Mouse (Mus musculus) neural tube, embryonic 14.5 days (tissue): ENCODE measurements at regions not wholly inside any gene's neighbourhood (a gene's known extent, or its start where the extent isn't known, plus 50 kb on each side); places are given as distances from the start of the nearest gene placed in this dataset.

Experiments
- ATAC-seq: fragments of 200-750 bp; cut with Nextera tagmentation; 2 replicates; pipeline ENCODE4 v1.8.0; 2017; ENCODE audit warnings: low read depth, mild to moderate bottlenecking, moderate TSS enrichment, moderate library complexity
- H3K27ac ChIP-seq: fragments of 300-500 bp; sonication (generic); 2 replicates; pipeline ENCODE4 v1.5.1; 2014; ENCODE audit warnings: low read depth, mild to moderate bottlenecking, control low read depth, low read length, moderate library complexity, mixed read lengths
- H3K27me3 ChIP-seq: fragments of 300-500 bp; sonication (generic); 2 replicates; pipeline ENCODE4 v1.6.1; 2014; ENCODE audit warnings: low read length; ENCODE audit not compliant: control insufficient read depth, insufficient read depth
- H3K36me3 ChIP-seq: fragments of 300-500 bp; sonication (generic); 2 replicates; pipeline ENCODE4 v1.6.1; 2014; ENCODE audit warnings: low read length, mixed read lengths; ENCODE audit not compliant: control insufficient read depth, insufficient read depth
- H3K4me1 ChIP-seq: fragments of 300-500 bp; sonication (generic); 2 replicates; pipeline ENCODE4 v1.6.1; 2014; ENCODE audit warnings: low read length; ENCODE audit not compliant: control insufficient read depth, insufficient read depth
- H3K4me2 ChIP-seq: fragments of 300-500 bp; sonication (generic); 2 replicates; pipeline ENCODE4 v1.6.1; 2014; ENCODE audit warnings: mild to moderate bottlenecking, low read depth, low read length, control low read depth
- H3K4me3 ChIP-seq: fragments of 300-500 bp; sonication (generic); 2 replicates; pipeline ENCODE4 v1.5.1; 2014; ENCODE audit warnings: low read depth, low read length, control low read depth, mixed read lengths
- H3K9ac ChIP-seq: fragments of 300-500 bp; sonication (generic); replicated peaks from 2 replicates; pipeline ENCODE4 v1.6.1; 2014; ENCODE audit warnings: low read depth, mild to moderate bottlenecking, control low read depth, low read length, mixed read lengths
- H3K9me3 ChIP-seq: fragments of 300-500 bp; sonication (generic); 2 replicates; pipeline ENCODE4 v1.6.1; 2016; ENCODE audit warnings: low read length; ENCODE audit not compliant: control insufficient read depth
- WGBS: fragments of 180-500 bp; shearing (Covaris S2); extraction: QIAGEN DNeasy Blood & Tissue Kit; methylation state at CpG from one replicate; pipeline ENCODE4 v1.1.7; 2014; 5-methylcytosine and 5-hydroxymethylcytosine counted together

DNA sequence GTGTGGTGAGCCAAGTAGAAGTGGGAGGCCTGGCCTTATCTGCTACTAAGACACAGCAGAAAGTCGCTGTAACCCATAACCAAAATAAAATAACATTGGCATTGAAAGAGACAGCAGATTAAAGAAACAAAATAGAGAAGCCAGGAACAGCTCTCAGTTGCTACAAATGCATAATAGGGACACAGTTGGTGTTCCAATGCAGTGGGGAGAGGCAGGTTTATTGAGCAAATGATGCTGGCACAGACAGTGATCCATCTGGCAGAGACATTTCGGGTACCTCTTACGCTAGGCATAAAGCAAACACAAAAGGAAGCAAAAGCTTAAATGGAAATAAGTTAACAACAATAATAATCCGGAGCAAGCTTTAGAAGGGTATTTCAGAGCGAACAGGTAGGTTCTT lies 83.6 kb upstream of the Foxq1 start:
- 68% methylated on average over 5 of the region's 5 CpGs for WGBS
- Histone ChIP-seq H3K27ac (no peak overlapping the region), H3K9me3 (no peaks in the 10 kb centered on the region), H3K4me1 (no peaks in the 10 kb centered on the region), H3K27me3 (no peaks in the 10 kb centered on the region), H3K4me2 (no peak overlapping the region), H3K9ac (no peak overlapping the region), H3K36me3 (no peaks in the 10 kb centered on the region), H3K4me3 (no peak overlapping the region)
- peak; percentile 63; the same call in 1 of the 2 replicates for ATAC-seq

DNA sequence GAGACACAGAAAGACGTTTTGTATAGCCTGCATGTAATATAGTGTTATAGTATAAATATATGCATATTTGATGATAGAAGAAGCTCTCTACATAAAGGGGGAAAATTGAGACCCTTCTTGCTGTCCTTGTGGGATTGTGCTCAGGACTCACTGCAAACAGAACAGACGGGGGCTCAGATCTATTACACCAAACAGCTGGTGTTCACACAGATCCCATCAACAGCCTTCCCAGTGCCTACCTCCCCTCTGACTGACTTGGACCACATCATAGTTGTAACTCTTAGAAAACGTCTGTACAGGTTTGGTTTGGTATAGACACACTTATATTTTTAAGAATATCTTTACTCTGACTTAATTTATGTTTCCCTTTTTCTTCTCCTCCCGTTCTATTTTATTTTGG lies 83.1 kb upstream of the Foxq1 start:
- no peak overlapping the region for H3K9ac ChIP-seq
- H3K36me3 ChIP-seq = no peaks in the 10 kb centered on the region
- H3K27me3 ChIP-seq = no peaks in the 10 kb centered on the region
- WGBS = 57% methylated on average over 4 of the region's 4 CpGs
- H3K4me2 ChIP-seq = no peak overlapping the region
- peak; percentile 51; the same call in 1 of the 2 replicates for ATAC-seq
- no peaks in the 10 kb centered on the region for H3K9me3 ChIP-seq
- no peaks in the 10 kb centered on the region for H3K4me1 ChIP-seq
- no peak overlapping the region for H3K4me3 ChIP-seq
- H3K27ac ChIP-seq = no peak overlapping the region

DNA sequence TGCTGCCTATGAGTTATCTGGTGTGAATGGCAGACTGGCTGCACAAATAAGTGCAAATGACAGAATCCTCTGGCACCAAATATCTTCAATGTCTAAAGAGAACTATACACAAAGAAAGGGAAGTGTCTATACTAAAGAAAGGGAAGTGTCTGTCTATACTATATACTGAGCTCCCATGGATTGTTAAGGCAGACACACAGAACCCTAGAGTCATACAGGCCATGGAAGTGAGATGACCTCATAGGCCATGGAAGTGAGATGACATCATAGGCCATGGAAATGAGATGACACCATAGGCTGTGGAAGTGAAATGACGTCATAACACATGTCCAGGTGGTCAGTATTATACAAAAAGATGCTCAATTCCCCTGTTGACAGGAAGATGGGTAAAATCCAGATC lies 82.7 kb upstream of the Foxq1 start:
- WGBS = 94% methylated on average over 1 of the region's 1 CpGs
- H3K4me3 ChIP-seq = no peak overlapping the region
- ATAC-seq = no peak
- H3K9me3 ChIP-seq = no peaks in the 10 kb centered on the region
- no peaks in the 10 kb centered on the region for H3K36me3 ChIP-seq
- H3K27me3 ChIP-seq = no peaks in the 10 kb centered on the region
- H3K4me2 ChIP-seq = no peak overlapping the region
- H3K27ac ChIP-seq = no peak overlapping the region
- H3K9ac ChIP-seq = no peak overlapping the region
- no peaks in the 10 kb centered on the region for H3K4me1 ChIP-seq

DNA sequence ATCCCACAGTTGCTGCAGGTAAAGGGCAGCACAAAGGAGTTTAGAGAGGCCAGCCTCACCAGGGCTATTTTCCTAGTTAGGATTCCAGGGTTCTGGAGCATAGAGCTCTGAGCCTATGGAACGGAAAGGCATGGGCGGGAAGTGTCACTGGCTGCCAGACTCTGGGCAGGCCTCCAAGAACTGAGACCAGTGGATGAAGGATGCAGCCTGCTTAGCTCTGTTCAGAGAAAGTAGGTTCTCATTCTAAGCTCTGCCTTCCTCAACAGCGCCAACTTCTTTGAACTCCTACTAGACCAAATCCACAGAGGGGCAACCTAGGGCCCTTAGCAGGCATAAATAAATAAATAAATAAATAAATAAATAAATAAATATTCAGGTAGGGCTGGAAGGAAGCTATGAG lies 80.1 kb upstream of the Foxq1 start:
- no peak overlapping the region for H3K4me2 ChIP-seq
- no peak overlapping the region for H3K9ac ChIP-seq
- WGBS = 80% methylated on average over 3 of the region's 3 CpGs
- ATAC-seq = no peak
- no peak overlapping the region for H3K4me3 ChIP-seq
- H3K9me3 ChIP-seq = no peaks in the 10 kb centered on the region
- H3K36me3 ChIP-seq = no peaks in the 10 kb centered on the region
- H3K27ac ChIP-seq = no peak overlapping the region
- H3K4me1 ChIP-seq = no peaks in the 10 kb centered on the region
- H3K27me3 ChIP-seq = no peaks in the 10 kb centered on the region

DNA sequence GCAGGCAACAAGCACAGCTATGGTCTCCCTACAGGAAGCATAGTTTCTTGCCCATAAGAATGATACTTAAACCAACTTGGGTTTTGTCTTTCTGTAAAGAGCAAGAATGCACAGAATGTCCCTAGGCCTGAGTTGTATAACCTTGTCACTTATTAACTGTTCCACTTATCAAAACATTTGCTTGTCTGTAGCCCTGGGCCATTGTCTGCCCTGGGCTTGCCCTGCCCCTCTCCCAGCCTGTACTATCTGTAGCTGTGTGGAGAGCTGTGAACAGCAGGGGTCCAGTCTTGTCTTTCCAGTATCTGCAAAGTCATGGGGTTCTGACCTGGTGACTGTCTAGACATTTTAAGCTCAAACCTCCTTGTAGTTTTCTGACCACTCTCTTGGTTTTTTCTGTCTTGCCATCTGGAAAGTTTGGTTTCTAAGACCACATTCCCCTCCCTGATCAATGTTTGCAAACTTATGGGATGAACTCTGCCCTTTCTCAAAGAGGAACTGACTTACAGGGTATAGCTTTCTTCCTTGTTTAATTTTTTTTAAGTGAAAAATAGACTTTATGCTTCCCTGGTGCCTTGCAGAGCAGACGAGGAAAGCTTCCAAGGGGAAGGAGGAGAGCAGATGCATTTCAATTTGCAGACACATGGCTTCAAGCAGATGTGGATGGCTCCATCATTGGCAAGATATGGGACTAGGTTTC lies 78.6 kb upstream of the Foxq1 start:
- H3K9ac ChIP-seq = no peak overlapping the region
- 64% methylated on average over 1 of the region's 1 CpGs for WGBS
- H3K9me3 ChIP-seq = no peaks in the 10 kb centered on the region
- H3K27me3 ChIP-seq = no peaks in the 10 kb centered on the region
- no peak overlapping the region for H3K4me2 ChIP-seq
- ATAC-seq = no peak
- H3K4me3 ChIP-seq = no peak overlapping the region
- no peak overlapping the region for H3K27ac ChIP-seq
- H3K36me3 ChIP-seq = no peaks in the 10 kb centered on the region
- H3K4me1 ChIP-seq = no peaks in the 10 kb centered on the region

DNA sequence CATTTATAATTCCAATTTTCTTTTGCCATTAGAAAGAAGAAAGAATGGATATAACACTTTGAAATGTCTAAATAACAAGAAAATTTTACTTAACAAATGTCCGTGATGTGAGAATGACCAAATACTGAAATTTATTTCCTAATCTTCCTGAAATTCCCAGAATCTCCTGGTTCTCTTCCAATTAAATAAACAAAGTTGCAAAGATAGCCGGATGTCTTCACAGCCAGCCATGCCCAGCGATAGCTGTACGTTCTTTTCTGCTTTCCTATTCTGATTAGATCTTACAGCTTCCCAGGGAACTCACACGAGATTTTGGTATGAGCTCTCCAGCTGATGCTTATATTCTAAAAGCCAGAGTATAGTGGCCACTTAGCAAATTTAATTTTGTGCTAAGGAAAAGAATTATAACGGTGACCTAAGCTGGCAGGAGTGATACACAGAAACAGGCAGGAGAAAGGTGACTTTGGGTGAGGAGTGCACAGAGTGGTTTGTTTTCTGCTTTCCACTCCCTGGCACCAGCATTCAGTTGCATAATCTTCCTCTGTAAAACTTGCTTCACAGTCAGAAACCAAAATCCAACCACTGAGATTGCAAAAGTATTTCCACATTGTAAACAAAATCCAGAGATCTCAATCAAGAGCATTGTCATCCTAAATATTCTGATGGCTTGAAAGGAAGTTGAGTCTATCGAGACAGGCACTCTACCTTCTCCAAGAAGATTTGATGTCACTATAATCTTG lies 74.7 kb upstream of the Foxq1 start:
- Histone ChIP-seq H3K27me3 (no peaks in the 10 kb centered on the region), H3K4me2 (no peak overlapping the region), H3K4me3 (no peak overlapping the region), H3K4me1 (no peaks in the 10 kb centered on the region), H3K36me3 (no peaks in the 10 kb centered on the region), H3K9me3 (no peaks in the 10 kb centered on the region), H3K27ac (no peak overlapping the region), H3K9ac (no peak overlapping the region)
- WGBS = 89% methylated on average over 7 of the region's 7 CpGs
- ATAC-seq = no peak

DNA sequence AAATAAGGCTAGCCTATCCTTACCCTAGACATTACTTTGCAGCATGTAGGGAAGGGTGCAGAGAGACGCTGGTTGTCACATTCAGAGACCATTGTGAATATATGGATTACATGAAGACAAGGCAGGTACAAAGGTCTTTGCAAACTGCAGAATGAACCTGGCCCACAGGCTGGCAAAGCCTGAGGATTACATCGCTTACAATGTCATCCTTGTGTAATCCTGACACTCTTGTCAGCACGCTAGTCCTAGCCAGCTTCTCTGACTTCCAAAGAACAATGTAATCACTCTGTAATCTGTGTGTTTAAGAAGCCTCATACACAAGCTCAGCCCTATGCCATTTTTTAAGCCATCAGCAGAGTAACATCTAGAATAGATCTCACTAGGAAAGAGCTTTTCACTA lies 69.6 kb upstream of the Foxq1 start:
- Histone ChIP-seq H3K27me3 (no peaks in the 10 kb centered on the region), H3K9me3 (no peaks in the 10 kb centered on the region), H3K27ac (no peak overlapping the region), H3K4me2 (no peak overlapping the region), H3K4me1 (no peaks in the 10 kb centered on the region), H3K9ac (no peak overlapping the region), H3K4me3 (no peak overlapping the region), H3K36me3 (no peaks in the 10 kb centered on the region)
- ATAC-seq = no peak
- WGBS = 96% methylated on average over 3 of the region's 3 CpGs

DNA sequence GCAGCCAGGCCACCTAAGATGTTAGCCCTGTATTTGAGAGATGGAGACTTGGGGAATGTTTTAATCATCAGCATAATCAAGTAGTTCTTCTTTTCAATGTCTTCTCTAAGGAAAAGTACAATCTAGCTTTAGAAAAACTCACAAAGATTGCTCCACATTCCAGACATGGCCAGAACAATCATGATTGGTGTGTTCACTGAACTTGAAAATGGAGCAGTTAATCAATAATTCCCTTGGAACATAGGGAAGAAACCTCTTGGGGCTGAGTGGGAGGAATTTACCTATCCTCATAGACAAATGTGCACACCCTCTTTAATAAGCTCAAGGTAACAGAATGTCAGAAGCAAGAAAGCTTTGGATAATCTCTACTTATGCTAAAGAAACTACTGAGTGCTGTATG lies 67.7 kb upstream of the Foxq1 start:
- H3K36me3 ChIP-seq = no peaks in the 10 kb centered on the region

DNA sequence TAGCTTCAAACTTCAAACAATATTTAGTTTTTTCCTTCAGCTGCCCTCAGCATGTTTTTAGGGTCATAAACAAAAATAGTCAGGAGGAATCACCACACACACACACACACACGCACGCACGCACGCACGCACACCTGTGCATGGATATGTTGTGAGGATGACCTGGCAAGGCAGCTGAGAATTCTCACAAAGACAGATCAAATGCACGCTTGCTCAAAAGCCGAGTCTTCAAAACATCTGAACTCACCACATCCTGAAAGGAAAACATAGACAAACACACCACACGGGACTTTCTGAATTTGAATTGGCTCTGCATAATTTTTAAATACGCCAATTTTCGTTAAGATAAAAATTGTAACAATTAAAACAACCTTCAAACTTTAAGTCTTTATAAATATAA lies 52.7 kb upstream of the Foxq1 start:
- Histone ChIP-seq H3K4me2 (no peak overlapping the region), H3K27ac (no peak overlapping the region), H3K4me3 (no peak overlapping the region), H3K9ac (no peak overlapping the region), H3K9me3 (no peaks in the 10 kb centered on the region), H3K27me3 (no peaks in the 10 kb centered on the region), H3K4me1 (no peaks in the 10 kb centered on the region), H3K36me3 (no peaks in the 10 kb centered on the region)
- WGBS = 96% methylated on average over 10 of the region's 10 CpGs
- ATAC-seq = no peak

More for the DNA sequence above, 67.7 kb upstream of the Foxq1 start:
- no peaks in the 10 kb centered on the region for H3K27me3 ChIP-seq
- no peak overlapping the region for H3K4me3 ChIP-seq
- no peak overlapping the region for H3K4me2 ChIP-seq
- ATAC-seq = no peak
- no peaks in the 10 kb centered on the region for H3K9me3 ChIP-seq
- H3K27ac ChIP-seq = no peak overlapping the region
- H3K4me1 ChIP-seq = no peaks in the 10 kb centered on the region
- no peak overlapping the region for H3K9ac ChIP-seq
